Mouse (Mus musculus) hindbrain, embryonic 14.5 days (tissue): Measurements from ENCODE around the gene Gyg. TPM values are rescaled to one million over a fixed set of nuclear protein-coding genes. Genes with fewer than 3 reads are reported as not detected.

Experiments
- ATAC-seq: fragments of 200-750 bp; cut with Nextera tagmentation; 2 replicates; pipeline ENCODE4 v1.8.0; 2017; ENCODE audit warnings: moderate number of reproducible peaks, mild to moderate bottlenecking, moderate TSS enrichment, moderate library complexity; ENCODE audit not compliant: low FRiP score
- DNase-seq: peaks from one replicate; pipeline ENCODE4 v3.0.0-alpha.2; 2015; ENCODE audit warnings: low spot score
- H3K27ac ChIP-seq: fragments of 300-500 bp; sonication (generic); 2 replicates; pipeline ENCODE4 v1.5.1; 2014; ENCODE audit warnings: mild to moderate bottlenecking, moderate library complexity
- H3K27me3 ChIP-seq: fragments of 300-500 bp; sonication (generic); 2 replicates; pipeline ENCODE4 v1.6.1; 2014; ENCODE audit warnings: mild to moderate bottlenecking, low read length, mixed read lengths; ENCODE audit not compliant: control insufficient read depth, insufficient read depth
- H3K36me3 ChIP-seq: fragments of 300-500 bp; sonication (generic); replicated peaks from 2 replicates; pipeline ENCODE4 v1.6.1; 2014; ENCODE audit not compliant: control insufficient read depth, insufficient read depth
- H3K4me1 ChIP-seq: fragments of 300-500 bp; sonication (generic); replicated peaks from 2 replicates; pipeline ENCODE4 v1.6.1; 2014; ENCODE audit warnings: antibody characterized with exemption, low read length, mixed read lengths; ENCODE audit not compliant: control insufficient read depth, insufficient read depth
- H3K4me2 ChIP-seq: fragments of 300-500 bp; sonication (generic); replicated peaks from 2 replicates; pipeline ENCODE4 v1.6.1; 2014; ENCODE audit warnings: mild to moderate bottlenecking, moderate library complexity
- H3K4me3 ChIP-seq: fragments of 300-500 bp; sonication (generic); replicated peaks from 2 replicates; pipeline ENCODE4 v1.5.1; 2014; ENCODE audit warnings: mild to moderate bottlenecking, low read length
- H3K9ac ChIP-seq: fragments of 300-500 bp; sonication (generic); 2 replicates; pipeline ENCODE4 v1.6.1; 2014
- H3K9me3 ChIP-seq: fragments of 300-500 bp; sonication (generic); 2 replicates; pipeline ENCODE4 v1.6.1; 2016; ENCODE audit warnings: low read length; ENCODE audit not compliant: control insufficient read depth
- WGBS: fragments of 180-500 bp; shearing (Covaris S2); extraction: QIAGEN DNeasy Blood & Tissue Kit; methylation state at CpG from one replicate; pipeline ENCODE4 v1.1.7; 2014; 5-methylcytosine and 5-hydroxymethylcytosine counted together
- polyA plus RNA-seq: library from polyadenylated mRNA; unstranded; fragments of >200 nt; fragmentation: Nextera tagmentation; extraction: Ambion mirVana; gene quantifications from 2 replicates; pipeline ENCODE4 v1.2.1, GENCODE M21; 2014

Gene Gyg
- polyA plus RNA-seq, 1 experiment from 2014 or later = 64.9 TPM

GRCm38 (mm10) chr3:20147647-20148046 lies 7.5 kb downstream of the Gyg start:
- Histone ChIP-seq H3K9me3 (no peaks in the 10 kb centered on the region), H3K27me3 (no peaks in the 10 kb centered on the region), H3K4me1 (no peaks in the 10 kb centered on the region), H3K36me3 (peaks cover 18% of the 10 kb centered on the region; the same call in 1 of the 2 replicates), H3K27ac (no peak overlapping the region), H3K4me3 (no peak overlapping the region), H3K4me2 (no peak overlapping the region), H3K9ac (no peak overlapping the region)
- ATAC-seq = no peak
- DNase-seq = no peak
- 93% methylated on average over 5 of the region's 5 CpGs for WGBS

GRCm38 (mm10) chr3:20146884-20147395 lies 8.2 kb downstream of the Gyg start:
- no peaks in the 10 kb centered on the region for H3K4me1 ChIP-seq
- 63% methylated on average over 7 of the region's 7 CpGs for WGBS
- H3K27me3 ChIP-seq = no peaks in the 10 kb centered on the region
- no peak overlapping the region; the same call in 1 of the 2 replicates for H3K27ac ChIP-seq
- no peak overlapping the region for H3K4me2 ChIP-seq
- no peak overlapping the region for H3K9ac ChIP-seq
- no peak overlapping the region for H3K4me3 ChIP-seq
- H3K36me3 ChIP-seq = peaks cover 18% of the 10 kb centered on the region; the same call in 1 of the 2 replicates
- H3K9me3 ChIP-seq = no peaks in the 10 kb centered on the region
- DNase-seq (no peak), ATAC-seq (peak; percentile 77; the same call in 1 of the 2 replicates)

- no peaks in the 10 kb centered on the region for H3K4me1 ChIP-seq
- DNase-seq (no peak), ATAC-seq (no peak)
- H3K27me3 ChIP-seq = no peaks in the 10 kb centered on the region
- 87% methylated on average over 1 of the region's 1 CpGs for WGBS
- H3K9ac ChIP-seq = no peak overlapping the region
- no peak overlapping the region for H3K27ac ChIP-seq
- peaks cover 18% of the 10 kb centered on the region; the same call in 1 of the 2 replicates for H3K36me3 ChIP-seq
- H3K9me3 ChIP-seq = no peaks in the 10 kb centered on the region
- H3K4me3 ChIP-seq = no peak overlapping the region
- no peak overlapping the region for H3K4me2 ChIP-seq
Observed at GRCm38 (mm10) chr3:20145696-20146113, 9.4 kb downstream of the Gyg start.

- no peak overlapping the region for H3K4me3 ChIP-seq
- H3K27me3 ChIP-seq = no peaks in the 10 kb centered on the region
- DNase-seq = no peak
- H3K4me1 ChIP-seq = no peaks in the 10 kb centered on the region
- peaks cover 10% of the 10 kb centered on the region; the same call in 1 of the 2 replicates for H3K36me3 ChIP-seq
- H3K27ac ChIP-seq = no peak overlapping the region
- H3K9ac ChIP-seq = no peak overlapping the region
- H3K9me3 ChIP-seq = no peaks in the 10 kb centered on the region
- WGBS = 42% methylated on average over 2 of the region's 2 CpGs
- no peak overlapping the region for H3K4me2 ChIP-seq
- ATAC-seq = no peak
Observed at GRCm38 (mm10) chr3:20144401-20144800, 10.7 kb downstream of the Gyg start.

GRCm38 (mm10) chr3:20143726-20144125 lies 11.4 kb downstream of the Gyg start:
- Histone ChIP-seq H3K36me3 (peaks cover 3% of the 10 kb centered on the region; the same call in 1 of the 2 replicates), H3K9ac (no peak overlapping the region), H3K4me3 (no peak overlapping the region), H3K4me2 (no peak overlapping the region), H3K27ac (no peak overlapping the region), H3K27me3 (no peaks in the 10 kb centered on the region), H3K9me3 (no peaks in the 10 kb centered on the region), H3K4me1 (no peaks in the 10 kb centered on the region)
- 88% methylated on average over 3 of the region's 3 CpGs for WGBS
- no peak for DNase-seq
- ATAC-seq = no peak

GRCm38 (mm10) chr3:20142576-20142975 lies 12.5 kb downstream of the Gyg start:
- WGBS = 79% methylated on average over 3 of the region's 3 CpGs
- ATAC-seq = no peak

GRCm38 (mm10) chr3:20142101-20142500 lies 13.0 kb downstream of the Gyg start:
- no peak for ATAC-seq
- 85% methylated on average over 2 of the region's 2 CpGs for WGBS
- Histone ChIP-seq H3K27ac (no peak overlapping the region), H3K4me3 (no peak overlapping the region), H3K4me2 (no peak overlapping the region), H3K9ac (no peak overlapping the region), H3K9me3 (no peaks in the 10 kb centered on the region), H3K36me3 (no peaks in the 10 kb centered on the region), H3K27me3 (no peaks in the 10 kb centered on the region), H3K4me1 (no peaks in the 10 kb centered on the region)
- DNase-seq = no peak

More at GRCm38 (mm10) chr3:20142576-20142975, 12.5 kb downstream of the Gyg start:
- no peaks in the 10 kb centered on the region for H3K36me3 ChIP-seq
- no peak overlapping the region for H3K9ac ChIP-seq
- no peak overlapping the region for H3K4me2 ChIP-seq
- no peaks in the 10 kb centered on the region for H3K27me3 ChIP-seq
- H3K4me3 ChIP-seq = no peak overlapping the region
- no peaks in the 10 kb centered on the region for H3K9me3 ChIP-seq
- H3K27ac ChIP-seq = no peak overlapping the region
- H3K4me1 ChIP-seq = no peaks in the 10 kb centered on the region
- DNase-seq = no peak

- WGBS = 44% methylated on average over 1 of the region's 1 CpGs
Observed at GRCm38 (mm10) chr3:20141679-20142078, 13.4 kb downstream of the Gyg start.

GRCm38 (mm10) chr3:20141240-20141639 lies 13.9 kb downstream of the Gyg start:
- H3K9me3 ChIP-seq = no peaks in the 10 kb centered on the region

More at GRCm38 (mm10) chr3:20141679-20142078, 13.4 kb downstream of the Gyg start:
- Histone ChIP-seq H3K9me3 (no peaks in the 10 kb centered on the region), H3K27ac (no peak overlapping the region), H3K4me3 (no peak overlapping the region), H3K4me2 (no peak overlapping the region), H3K4me1 (no peaks in the 10 kb centered on the region), H3K27me3 (no peaks in the 10 kb centered on the region), H3K36me3 (no peaks in the 10 kb centered on the region), H3K9ac (no peak overlapping the region)
- ATAC-seq (no peak), DNase-seq (no peak)

More at GRCm38 (mm10) chr3:20141240-20141639, 13.9 kb downstream of the Gyg start:
- Histone ChIP-seq H3K36me3 (no peaks in the 10 kb centered on the region), H3K4me1 (no peaks in the 10 kb centered on the region), H3K27ac (no peak overlapping the region), H3K4me3 (no peak overlapping the region), H3K4me2 (no peak overlapping the region), H3K27me3 (no peaks in the 10 kb centered on the region), H3K9ac (no peak overlapping the region)
- no peak for ATAC-seq
- DNase-seq = no peak
